Mouse (Mus musculus) liver, embryonic 15.5 days (tissue): ENCODE measurements around the gene Pdgfa. TPM values are rescaled to one million over a fixed set of nuclear protein-coding genes. Genes with fewer than 3 reads are reported as not detected.

ENCODE experiments used
- ATAC-seq: fragments of 200-750 bp; cut with Nextera tagmentation; 2 replicates; pipeline ENCODE4 v1.8.0; 2017; ENCODE audit warnings: moderate number of reproducible peaks, mild to moderate bottlenecking, moderate library complexity; ENCODE audit not compliant: insufficient read depth
- H3K27ac ChIP-seq: fragments of 300-500 bp; sonication (generic); replicated peaks from 2 replicates; pipeline ENCODE4 v1.5.1; 2015; ENCODE audit warnings: mild to moderate bottlenecking, inconsistent platforms
- H3K27me3 ChIP-seq: fragments of 300-500 bp; sonication (generic); 2 replicates; pipeline ENCODE4 v1.6.1; 2015; ENCODE audit warnings: mild to moderate bottlenecking, inconsistent platforms
- H3K36me3 ChIP-seq: fragments of 300-500 bp; sonication (generic); replicated peaks from 2 replicates; pipeline ENCODE4 v1.6.1; 2015; ENCODE audit warnings: moderate library complexity, mild to moderate bottlenecking, inconsistent platforms
- H3K4me1 ChIP-seq: fragments of 300-500 bp; sonication (generic); replicated peaks from 2 replicates; pipeline ENCODE4 v1.6.1; 2015; ENCODE audit warnings: inconsistent platforms
- H3K4me2 ChIP-seq: fragments of 300-500 bp; sonication (generic); 2 replicates; pipeline ENCODE4 v1.6.1; 2015; ENCODE audit warnings: moderate library complexity, mild to moderate bottlenecking, inconsistent platforms
- H3K4me3 ChIP-seq: fragments of 300-500 bp; sonication (generic); replicated peaks from 2 replicates; pipeline ENCODE4 v1.5.1; 2015; ENCODE audit warnings: mild to moderate bottlenecking, inconsistent platforms
- H3K9ac ChIP-seq: fragments of 300-500 bp; sonication (generic); 2 replicates; pipeline ENCODE4 v1.6.1; 2015; ENCODE audit warnings: moderate library complexity, mild to moderate bottlenecking, inconsistent platforms
- H3K9me3 ChIP-seq: fragments of 300-500 bp; sonication (generic); replicated peaks from 2 replicates; pipeline ENCODE4 v1.6.1; 2016; ENCODE audit warnings: inconsistent platforms
- WGBS: fragments of 180-500 bp; shearing (Covaris S2); methylation state at CpG from one replicate; pipeline ENCODE4 v1.1.7; 2015; ENCODE audit warnings: mixed read lengths; ENCODE audit not compliant: insufficient replicate concordance; 5-methylcytosine and 5-hydroxymethylcytosine counted together
- polyA plus RNA-seq: library from polyadenylated mRNA; unstranded; fragments of >200 nt; fragmentation: Nextera tagmentation; extraction: Ambion mirVana; gene quantifications from 2 replicates; pipeline ENCODE4 v1.2.1, GENCODE M21; 2015

Gene Pdgfa
- polyA plus RNA-seq: 1.6 and 3.0 TPM in 2 replicates

DNA sequence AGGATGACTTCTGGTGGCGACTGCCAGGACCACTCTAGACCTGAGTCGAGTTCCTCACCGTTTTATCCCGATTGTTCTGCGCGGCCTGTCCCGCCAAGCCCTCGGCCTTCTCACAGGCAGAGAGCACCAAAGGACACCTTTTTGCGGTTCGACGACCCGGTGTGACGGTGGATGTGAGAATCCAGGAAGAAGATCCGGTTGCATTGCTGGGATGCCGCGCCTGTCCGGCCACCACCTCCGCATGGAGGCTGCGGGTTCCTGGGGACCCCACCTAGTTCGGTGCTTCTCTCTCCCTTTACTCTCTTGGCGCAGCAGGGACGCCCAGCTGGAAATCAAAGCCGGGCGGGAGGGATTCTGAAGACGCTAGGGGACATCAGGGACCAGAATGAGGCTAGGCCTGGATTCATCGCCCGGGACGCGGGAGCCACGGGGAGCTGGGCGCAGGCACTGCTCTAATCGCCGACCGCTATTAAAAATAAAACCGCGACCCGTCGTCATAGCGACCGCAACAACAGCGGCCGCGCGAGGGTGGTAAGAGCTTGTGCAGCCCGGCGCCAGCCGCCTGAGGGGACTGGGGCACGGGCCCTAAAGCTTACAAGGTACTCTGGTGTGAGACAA lies at the start of gene Pdgfa:
Gene Pdgfa, minus strand, starts transcription at position 200 of the 618 bp plus-strand sequence.
- H3K4me1 ChIP-seq: peaks cover 44% of the 10 kb centered on the region
- H3K4me3 ChIP-seq: peak within 1 kb of the TSS; percentile 57
- peak within 1 kb of the TSS; percentile 74 for H3K4me2 ChIP-seq
- no peak within 1 kb of the TSS for H3K9ac ChIP-seq
- H3K36me3 ChIP-seq: no peaks in the 10 kb centered on the region
- WGBS: 3% methylated on average over 48 of the region's 48 CpGs
- no peaks in the 10 kb centered on the region for H3K9me3 ChIP-seq
- H3K27me3 ChIP-seq: peaks cover 87% of the 10 kb centered on the region
- no peak for ATAC-seq
- no peak within 1 kb of the TSS for H3K27ac ChIP-seq

DNA sequence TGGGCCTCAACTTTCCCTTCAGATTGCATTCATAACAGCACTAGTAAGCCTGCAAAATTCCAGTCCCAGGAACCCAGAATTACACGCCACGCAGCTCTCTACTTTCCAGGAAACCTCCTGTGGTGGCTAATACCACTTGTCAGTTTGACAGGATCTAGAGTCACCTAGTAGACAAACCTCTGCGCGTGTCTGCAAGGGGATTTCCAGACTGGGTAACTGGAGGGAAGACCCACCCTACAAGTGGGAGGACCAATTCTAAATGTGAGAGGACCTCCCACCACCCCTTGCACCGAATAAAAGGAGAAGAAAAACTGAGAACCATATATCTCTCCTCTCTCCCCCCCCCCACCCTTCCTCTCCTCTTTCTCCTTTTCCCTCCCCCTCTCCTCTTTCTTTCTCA lies 49.5 kb upstream of the Pdgfa start:
- H3K4me2 ChIP-seq: no peak overlapping the region
- WGBS: 31% methylated on average over 5 of the region's 5 CpGs
- no peaks in the 10 kb centered on the region for H3K9me3 ChIP-seq
- no peak overlapping the region for H3K4me3 ChIP-seq
- H3K27me3 ChIP-seq: no peaks in the 10 kb centered on the region
- no peak overlapping the region for H3K27ac ChIP-seq
- H3K4me1 ChIP-seq: no peaks in the 10 kb centered on the region
- H3K9ac ChIP-seq: no peak overlapping the region
- ATAC-seq: no peak
- no peaks in the 10 kb centered on the region for H3K36me3 ChIP-seq

DNA sequence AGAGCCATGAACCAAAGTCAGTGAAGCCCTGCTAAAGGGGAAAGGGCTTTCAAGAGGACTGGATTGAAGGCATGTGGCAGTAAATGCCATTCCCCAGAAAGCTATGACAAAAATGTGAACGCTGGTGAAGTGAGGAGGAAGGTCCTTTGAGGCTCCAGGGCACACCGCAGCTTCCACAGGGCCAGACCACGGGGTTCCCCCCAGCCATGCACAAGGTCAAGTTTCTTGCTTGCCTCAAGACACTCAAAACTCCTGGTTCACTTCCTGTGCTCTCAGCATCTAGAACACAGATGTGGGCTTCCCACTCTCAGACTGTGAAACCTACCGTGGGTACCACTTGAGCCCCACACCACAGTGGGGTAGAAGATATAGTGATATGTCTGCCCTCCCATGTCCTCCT lies 46.4 kb upstream of the Pdgfa start:
- Histone ChIP-seq H3K27ac (no peak overlapping the region), H3K9ac (no peak overlapping the region), H3K4me2 (no peak overlapping the region), H3K4me1 (no peaks in the 10 kb centered on the region), H3K27me3 (no peaks in the 10 kb centered on the region), H3K4me3 (no peak overlapping the region), H3K9me3 (no peaks in the 10 kb centered on the region), H3K36me3 (no peaks in the 10 kb centered on the region)
- 49% methylated on average over 4 of the region's 4 CpGs for WGBS
- no peak for ATAC-seq

DNA sequence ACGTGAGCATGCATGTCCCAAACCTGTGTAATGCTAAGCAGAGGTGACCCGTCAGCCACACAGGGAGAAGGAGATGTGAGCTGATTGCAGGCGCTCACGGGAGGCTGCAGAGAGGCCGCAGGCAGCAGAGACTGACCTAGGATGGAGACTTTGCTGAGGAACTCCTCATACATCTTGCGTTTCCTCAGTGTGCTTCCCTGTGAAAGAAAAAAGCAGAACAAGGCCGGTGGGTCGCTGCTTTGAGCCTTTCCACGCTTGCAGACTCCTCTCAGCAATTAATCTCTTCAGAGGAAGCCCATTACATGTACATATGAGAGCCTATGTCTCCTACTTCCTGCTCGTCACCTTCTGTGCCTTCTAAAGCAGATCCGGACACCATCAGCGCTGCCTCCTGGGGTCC lies 45.1 kb upstream of the Pdgfa start:
- Histone ChIP-seq H3K27me3 (no peaks in the 10 kb centered on the region), H3K4me2 (no peak overlapping the region), H3K36me3 (no peaks in the 10 kb centered on the region), H3K9me3 (no peaks in the 10 kb centered on the region), H3K4me1 (no peaks in the 10 kb centered on the region), H3K9ac (no peak overlapping the region), H3K27ac (no peak overlapping the region), H3K4me3 (no peak overlapping the region)
- WGBS: 27% methylated on average over 12 of the region's 12 CpGs
- ATAC-seq: no peak

DNA sequence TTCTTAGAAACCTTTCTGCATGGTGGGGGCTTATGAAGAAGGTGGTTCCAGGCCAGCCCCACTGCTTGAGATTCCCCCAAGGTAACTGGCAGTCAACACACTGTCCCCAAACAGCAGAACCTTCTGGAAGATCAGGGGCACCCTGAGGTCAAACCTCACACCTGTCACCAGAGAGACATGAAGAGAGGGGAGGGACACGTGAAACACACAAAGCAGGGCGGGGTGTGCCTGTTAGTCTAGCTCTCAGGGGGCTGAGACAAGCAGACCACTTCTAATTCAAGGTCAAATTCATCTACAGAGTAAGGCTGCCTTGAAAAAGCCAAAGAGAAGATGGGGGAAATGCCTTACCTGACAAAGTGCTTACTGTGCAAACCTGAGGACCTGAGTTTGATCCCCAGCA lies 38.0 kb upstream of the Pdgfa start:
- H3K9me3 ChIP-seq: no peaks in the 10 kb centered on the region
- H3K4me3 ChIP-seq: no peak overlapping the region
- H3K27me3 ChIP-seq: no peaks in the 10 kb centered on the region
- H3K36me3 ChIP-seq: no peaks in the 10 kb centered on the region
- ATAC-seq: no peak
- 0 out of 2 replicates have a peak, but pooled peaks cover 2% of the 10 kb centered on the region for H3K4me1 ChIP-seq
- no peak overlapping the region for H3K4me2 ChIP-seq
- WGBS: 41% methylated on average over 2 of the region's 2 CpGs
- H3K9ac ChIP-seq: no peak overlapping the region
- no peak overlapping the region for H3K27ac ChIP-seq

DNA sequence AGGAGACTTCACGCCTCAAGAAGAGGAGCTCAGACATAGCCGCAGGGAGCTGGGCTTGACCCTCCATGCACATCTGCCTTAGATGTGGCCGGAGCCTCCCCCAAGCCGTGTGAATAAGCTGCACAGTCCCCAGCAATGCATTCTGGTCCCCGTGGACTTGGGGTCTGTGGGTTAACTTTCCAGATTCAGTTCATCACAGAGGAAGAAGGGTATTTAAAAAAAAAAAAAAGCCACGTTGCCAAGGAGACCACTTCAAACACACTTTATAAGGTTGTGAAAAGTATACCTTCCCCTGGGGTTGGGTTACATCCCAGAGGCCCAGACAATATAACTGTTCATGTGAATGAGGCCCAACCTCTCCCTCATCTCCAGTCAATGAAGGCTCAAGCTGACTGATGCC lies 37.6 kb upstream of the Pdgfa start:
- no peak for ATAC-seq
- H3K4me2 ChIP-seq: no peak overlapping the region
- 0 out of 2 replicates have a peak, but pooled peaks cover 2% of the 10 kb centered on the region for H3K4me1 ChIP-seq
- no peaks in the 10 kb centered on the region for H3K36me3 ChIP-seq
- H3K27ac ChIP-seq: no peak overlapping the region
- 55% methylated on average over 6 of the region's 6 CpGs for WGBS
- no peaks in the 10 kb centered on the region for H3K9me3 ChIP-seq
- H3K27me3 ChIP-seq: no peaks in the 10 kb centered on the region
- H3K4me3 ChIP-seq: no peak overlapping the region
- H3K9ac ChIP-seq: no peak overlapping the region

DNA sequence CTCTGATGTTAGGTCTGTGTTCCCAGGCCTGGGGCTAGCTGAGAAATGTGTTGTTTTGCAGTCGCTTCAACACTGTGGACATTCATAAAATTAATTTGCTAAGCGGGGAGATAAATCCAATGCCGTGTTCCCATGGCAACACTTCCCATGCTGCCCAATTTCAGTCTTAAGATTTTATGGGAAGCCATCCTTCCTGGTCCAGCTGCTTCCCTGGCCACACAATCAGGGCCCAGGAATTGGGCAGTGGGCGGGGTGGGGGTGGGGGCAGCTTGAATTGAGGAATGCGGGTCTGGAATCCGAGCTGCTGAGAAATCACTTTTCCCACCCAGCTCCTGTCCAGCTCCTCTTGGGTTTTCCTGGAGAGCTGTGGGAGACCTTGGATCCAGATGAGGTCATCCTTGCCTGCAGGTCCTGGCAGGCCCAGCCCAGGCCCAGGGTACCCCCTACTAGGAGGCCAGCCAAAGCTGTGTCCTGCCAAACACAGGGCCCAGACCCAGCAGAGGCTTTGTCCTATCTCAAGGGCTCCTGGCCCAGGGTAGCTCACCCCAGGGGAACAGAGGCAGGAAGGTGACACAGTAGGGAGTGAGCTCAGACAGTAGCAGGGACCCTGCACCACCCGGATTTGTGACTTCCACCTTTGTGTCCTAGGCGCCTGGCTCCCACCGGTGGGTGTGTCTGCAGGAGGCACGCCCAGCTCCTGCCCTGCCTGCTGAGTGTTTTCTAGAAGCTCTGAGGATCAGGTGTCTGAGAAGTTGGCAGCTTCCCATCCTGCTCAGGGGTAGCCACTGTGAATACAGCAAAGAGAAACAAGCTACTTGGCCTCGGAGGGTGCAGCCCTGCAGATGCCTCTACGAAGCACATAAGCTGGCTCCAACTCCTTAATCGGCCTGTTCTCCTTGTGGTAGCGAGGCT lies 36.5 kb upstream of the Pdgfa start:
- H3K4me2 ChIP-seq: no peak overlapping the region
- no peak for ATAC-seq
- no peak overlapping the region for H3K9ac ChIP-seq

DNA sequence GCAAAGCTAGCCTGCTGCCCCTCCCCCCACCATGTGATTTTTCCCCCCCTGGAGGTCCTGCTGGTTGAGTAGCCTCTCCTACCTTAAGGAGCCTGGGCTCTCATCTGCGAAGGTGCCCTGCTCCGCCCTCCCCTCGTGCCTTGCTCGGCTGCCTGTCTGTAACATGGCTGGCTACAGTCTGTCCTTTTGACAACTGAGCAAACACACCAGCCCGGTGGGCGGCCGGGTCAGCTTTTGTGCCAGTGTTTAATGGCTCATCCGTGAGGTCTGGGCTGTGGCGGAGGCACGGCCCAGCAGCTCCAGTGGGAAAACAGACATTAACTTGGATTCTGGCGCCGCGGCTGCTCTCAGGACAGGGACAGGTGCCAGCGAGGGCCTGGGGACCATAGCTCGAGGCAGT lies 30.4 kb upstream of the Pdgfa start:
- Histone ChIP-seq H3K27ac (no peak overlapping the region), H3K27me3 (no peaks in the 10 kb centered on the region), H3K9ac (no peak overlapping the region), H3K9me3 (no peaks in the 10 kb centered on the region), H3K4me1 (no peaks in the 10 kb centered on the region), H3K36me3 (no peaks in the 10 kb centered on the region), H3K4me3 (no peak overlapping the region), H3K4me2 (no peak overlapping the region)
- WGBS: 63% methylated on average over 15 of the region's 15 CpGs
- ATAC-seq: no peak

More for the DNA sequence above, 36.5 kb upstream of the Pdgfa start:
- Histone ChIP-seq H3K4me1 (0 out of 2 replicates have a peak, but pooled peaks cover 2% of the 10 kb centered on the region), H3K9me3 (no peaks in the 10 kb centered on the region), H3K27me3 (no peaks in the 10 kb centered on the region), H3K36me3 (no peaks in the 10 kb centered on the region), H3K27ac (no peak overlapping the region), H3K4me3 (no peak overlapping the region)
- 63% methylated on average over 14 of the region's 14 CpGs for WGBS

DNA sequence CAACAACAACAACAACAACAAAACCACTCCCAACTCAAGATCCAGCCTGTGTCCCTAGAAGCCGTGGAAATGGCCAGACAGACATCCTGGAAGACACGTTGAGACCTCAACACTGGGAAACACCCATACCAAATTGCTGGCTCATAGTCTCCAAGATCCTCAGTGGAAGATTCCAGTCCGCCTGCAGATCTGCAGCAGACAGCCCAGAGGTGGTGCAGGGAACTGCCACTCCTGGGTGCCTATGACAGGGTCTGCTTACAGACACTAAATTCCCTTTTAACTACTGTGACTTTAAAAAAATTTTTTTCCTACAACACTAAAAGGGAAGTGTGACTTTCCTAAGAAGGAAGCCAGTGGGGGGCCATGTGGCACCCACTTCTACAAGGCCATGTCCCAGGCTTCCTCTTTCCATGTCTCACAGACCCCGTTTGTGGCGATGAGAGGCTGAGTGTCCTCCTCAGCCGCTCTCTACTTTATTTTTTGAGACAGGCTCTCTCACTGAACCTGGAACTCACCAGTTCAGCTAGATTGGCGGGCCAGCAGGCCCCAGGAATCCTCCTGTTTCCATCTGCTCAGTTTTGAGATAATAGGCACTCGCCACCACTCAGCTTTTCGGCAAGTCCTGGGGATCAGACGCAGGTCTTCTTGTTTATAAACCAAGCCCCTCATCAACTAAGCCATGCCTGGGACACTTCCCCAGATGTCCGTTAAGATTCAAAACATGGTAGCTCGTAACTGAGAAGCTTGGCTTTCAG lies 27.4 kb upstream of the Pdgfa start:
- WGBS: 28% methylated on average over 12 of the region's 12 CpGs
- no peak for ATAC-seq
- H3K9ac ChIP-seq: no peak overlapping the region
- H3K36me3 ChIP-seq: no peaks in the 10 kb centered on the region
- H3K27ac ChIP-seq: 0 out of 2 replicates have a peak overlapping the region, but pooled peaks have one; percentile 24
- peaks cover 2% of the 10 kb centered on the region; the same call in 1 of the 2 replicates for H3K4me1 ChIP-seq
- no peak overlapping the region for H3K4me3 ChIP-seq
- no peaks in the 10 kb centered on the region for H3K9me3 ChIP-seq
- no peaks in the 10 kb centered on the region for H3K27me3 ChIP-seq
- no peak overlapping the region; the same call in 1 of the 2 replicates for H3K4me2 ChIP-seq

DNA sequence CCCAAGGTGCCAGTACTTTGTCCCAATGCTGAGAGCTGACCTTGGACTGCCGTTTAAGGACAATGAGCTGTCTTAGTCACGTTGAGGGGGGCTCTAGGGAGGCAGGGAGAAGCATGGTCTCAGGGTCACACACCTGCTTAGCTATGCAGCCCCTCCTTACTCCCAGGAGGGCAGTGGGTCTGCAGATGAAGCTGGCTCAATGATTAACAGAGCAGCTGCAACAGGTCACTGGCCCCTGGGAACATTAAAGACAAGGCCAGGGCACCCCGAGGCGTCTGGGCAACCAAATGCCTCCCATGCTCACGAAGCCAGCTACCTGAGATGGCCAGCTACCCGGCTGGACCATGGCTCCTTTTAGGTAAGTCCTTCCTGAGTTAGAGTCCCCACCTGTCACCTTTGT lies 23.4 kb upstream of the Pdgfa start:
- H3K27ac ChIP-seq: no peak overlapping the region
- H3K36me3 ChIP-seq: no peaks in the 10 kb centered on the region
- H3K27me3 ChIP-seq: no peaks in the 10 kb centered on the region
- no peak overlapping the region for H3K9ac ChIP-seq
- H3K9me3 ChIP-seq: no peaks in the 10 kb centered on the region
- H3K4me3 ChIP-seq: no peak overlapping the region
- peaks cover 14% of the 10 kb centered on the region for H3K4me1 ChIP-seq
- ATAC-seq: no peak
- 54% methylated on average over 6 of the region's 6 CpGs for WGBS
- H3K4me2 ChIP-seq: no peak overlapping the region
